Mouse (Mus musculus): ENCODE data around the gene D10Jhu81e. TPM values are rescaled to one million over a fixed set of nuclear protein-coding genes. Genes with fewer than 3 reads are reported as not detected.
A peak's percentile ranks its signal among the peaks of the same experiment; 100 is the strongest.
"Not testable (repeated sequence)": the region's sequence is repeated elsewhere in the genome, so short reads cannot be mapped to it uniquely, and the experiment has no call there.

The D10Jhu81e gene
- 84.9 and 97.8 TPM in 2 replicates for total RNA-seq (2017)

- ATAC-seq (replicated peaks; ENCODE audit: low read depth, poor library complexity, severe bottlenecking) = peak; percentile 94
Observed at GRCm38 (mm10) chr10:78169281-78170042, at the start of gene D10Jhu81e. D10Jhu81e (minus strand) TSS chr10:78169782.

GRCm38 (mm10) chr10:78218576-78218975 lies 49.0 kb upstream of the D10Jhu81e start:
- ATAC-seq (replicated peaks; ENCODE audit: low read depth, poor library complexity, severe bottlenecking) = no peak

- no peak; the same call in 1 of the 2 replicates for ATAC-seq (replicated peaks; ENCODE audit: low read depth, poor library complexity, severe bottlenecking)
Observed at GRCm38 (mm10) chr10:78216376-78217083, 46.9 kb upstream of the D10Jhu81e start.

- ATAC-seq (replicated peaks; ENCODE audit: low read depth, poor library complexity, severe bottlenecking) = no peak
Observed at GRCm38 (mm10) chr10:78214371-78214770, 44.8 kb upstream of the D10Jhu81e start.

GRCm38 (mm10) chr10:78211311-78211710 lies 41.7 kb upstream of the D10Jhu81e start:
- ATAC-seq (replicated peaks; ENCODE audit: low read depth, poor library complexity, severe bottlenecking) = 0 out of 2 replicates have a peak, but pooled peaks have one; percentile 46

- 0 out of 2 replicates have a peak, but pooled peaks have one; percentile 24 for ATAC-seq (replicated peaks; ENCODE audit: low read depth, poor library complexity, severe bottlenecking)
Observed at GRCm38 (mm10) chr10:78201182-78201581, 31.6 kb upstream of the D10Jhu81e start.

GRCm38 (mm10) chr10:78192933-78193332 lies 23.4 kb upstream of the D10Jhu81e start:
- ATAC-seq (replicated peaks; ENCODE audit: low read depth, poor library complexity, severe bottlenecking) = no peak

GRCm38 (mm10) chr10:78186076-78186475 lies 16.5 kb upstream of the D10Jhu81e start:
- not testable (repeated sequence) for ATAC-seq (replicated peaks; ENCODE audit: low read depth, poor library complexity, severe bottlenecking)

GRCm38 (mm10) chr10:78185381-78185725 lies 15.8 kb upstream of the D10Jhu81e start:
- ATAC-seq (replicated peaks; ENCODE audit: low read depth, poor library complexity, severe bottlenecking) = peak; percentile 46

- peak; percentile 86 for ATAC-seq (replicated peaks; ENCODE audit: low read depth, poor library complexity, severe bottlenecking)
Observed at GRCm38 (mm10) chr10:78184531-78185380, 15.2 kb upstream of the D10Jhu81e start, which contains the start of gene Pwp2. Pwp2 (minus strand) TSS chr10:78185149.

GRCm38 (mm10) chr10:78183577-78183976 lies 14.0 kb upstream of the D10Jhu81e start:
- ATAC-seq (replicated peaks; ENCODE audit: low read depth, poor library complexity, severe bottlenecking) = no peak

GRCm38 (mm10) chr10:78182321-78182720 lies 12.7 kb upstream of the D10Jhu81e start:
- ATAC-seq (replicated peaks; ENCODE audit: low read depth, poor library complexity, severe bottlenecking) = no peak

- ATAC-seq (replicated peaks; ENCODE audit: low read depth, poor library complexity, severe bottlenecking) = no peak
Observed at GRCm38 (mm10) chr10:78174474-78174873, 4.9 kb upstream of the D10Jhu81e start.

- ATAC-seq (replicated peaks; ENCODE audit: low read depth, poor library complexity, severe bottlenecking) = no peak
Observed at GRCm38 (mm10) chr10:78171581-78171980, 2.0 kb upstream of the D10Jhu81e start.

- ATAC-seq (replicated peaks; ENCODE audit: low read depth, poor library complexity, severe bottlenecking) = no peak
Observed at GRCm38 (mm10) chr10:78171057-78171456, 1.5 kb upstream of the D10Jhu81e start.

GRCm38 (mm10) chr10:78170445-78170844 lies 863 bp upstream of the D10Jhu81e start:
- ATAC-seq (replicated peaks; ENCODE audit: low read depth, poor library complexity, severe bottlenecking) = no peak

GRCm38 (mm10) chr10:78168792-78169191 lies 790 bp downstream of the D10Jhu81e start:
- no peak for ATAC-seq (replicated peaks; ENCODE audit: low read depth, poor library complexity, severe bottlenecking)

GRCm38 (mm10) chr10:78167775-78168174 lies 1.8 kb downstream of the D10Jhu81e start:
- ATAC-seq (replicated peaks; ENCODE audit: low read depth, poor library complexity, severe bottlenecking) = no peak

- ATAC-seq (replicated peaks; ENCODE audit: low read depth, poor library complexity, severe bottlenecking) = no peak
Observed at GRCm38 (mm10) chr10:78167333-78167732, 2.2 kb downstream of the D10Jhu81e start.

GRCm38 (mm10) chr10:78165256-78166005 lies 4.2 kb downstream of the D10Jhu81e start:
- ATAC-seq (replicated peaks; ENCODE audit: low read depth, poor library complexity, severe bottlenecking) = no peak
